Mouse (Mus musculus): Measurements from ENCODE around the gene Btnl10. TPM values are rescaled to one million over a fixed set of nuclear protein-coding genes. Genes with fewer than 3 reads are reported as not detected.

Gene Btnl10
- 0.72 and 0.80 TPM in 2 replicates for polyA plus RNA-seq (2015; fragmentation: Nextera tagmentation; extraction: Ambion mirVana)

DNA sequence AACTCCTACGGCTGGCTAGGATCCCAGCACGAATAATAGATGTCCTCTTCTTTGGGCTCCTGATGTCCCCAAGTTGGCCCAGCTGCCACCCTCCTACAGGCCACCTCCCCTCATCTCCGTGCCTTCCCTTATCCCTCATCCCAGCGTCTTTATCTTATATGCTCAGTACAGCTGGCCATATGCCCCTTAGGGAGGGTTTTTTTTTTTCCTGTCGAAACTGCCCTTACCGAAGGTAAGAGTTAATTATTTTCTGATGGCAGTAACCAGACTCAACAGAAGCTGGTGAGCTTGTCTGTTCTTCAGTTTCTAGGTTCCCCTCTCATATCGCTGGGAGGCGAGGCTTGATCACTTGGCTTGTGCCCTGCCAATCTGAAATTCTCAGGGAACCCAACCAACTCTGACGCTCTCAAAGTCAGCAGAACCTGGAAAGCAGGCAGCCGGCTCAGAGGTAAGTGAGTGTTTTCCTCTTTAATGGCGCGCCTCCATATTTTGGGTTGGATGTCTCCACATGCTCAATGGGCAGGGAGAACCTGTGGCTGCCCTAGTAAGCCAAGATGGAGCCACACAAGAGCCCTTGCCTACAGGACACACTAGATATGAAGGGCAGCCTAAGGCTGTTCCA lies at the start of gene Btnl10:
Btnl10 (plus strand) TSS at position 164 of the 622 bp plus-strand sequence.
- no peak within 1 kb of the TSS for H3K27ac ChIP-seq (ENCODE audit: low read length)
- WGBS, result 80% methylated on average over 12 of the region's 12 CpGs
- H3K9me3 ChIP-seq (replicated peaks; ENCODE audit: control insufficient read depth, low read length), result no peaks in the 10 kb centered on the region
- H3K4me3 ChIP-seq (replicated peaks; ENCODE audit: low read length), result no peak within 1 kb of the TSS
- H3K4me2 ChIP-seq (ENCODE audit: low read depth, low read length), result no peak within 1 kb of the TSS
- no peak within 1 kb of the TSS for H3K9ac ChIP-seq (ENCODE audit: low read length)
- ATAC-seq (ENCODE audit: insufficient read depth, low FRiP score), result no peak
- H3K4me1 ChIP-seq (ENCODE audit: control insufficient read depth, insufficient read depth, low read length), result no peaks in the 10 kb centered on the region; the same call in 1 of the 2 replicates
- H3K36me3 ChIP-seq (ENCODE audit: control insufficient read depth, insufficient read depth, low read length), result no peaks in the 10 kb centered on the region
- H3K27me3 ChIP-seq (ENCODE audit: control insufficient read depth, insufficient read depth, low read length), result no peaks in the 10 kb centered on the region

DNA sequence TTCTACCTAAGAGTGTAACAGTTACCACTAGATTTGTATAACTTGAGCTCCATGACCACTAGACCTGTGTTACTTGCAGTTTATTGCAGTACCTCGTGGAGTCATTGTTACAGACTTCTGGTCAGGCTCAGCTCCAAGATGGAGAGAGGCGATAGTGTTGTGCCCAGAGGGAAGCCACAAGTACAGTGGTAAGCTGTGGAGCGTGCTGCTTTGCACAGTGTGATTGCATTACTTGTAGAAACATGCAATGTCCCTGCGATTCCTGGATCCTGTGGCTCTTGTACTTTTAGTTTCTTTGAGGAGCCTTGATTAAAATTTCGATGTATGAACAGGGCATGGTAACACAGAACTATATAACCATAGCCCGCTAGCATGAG lies 49.8 kb upstream of the Btnl10 start:
- Histone ChIP-seq H3K27me3 (ENCODE audit: control insufficient read depth, insufficient read depth, low read length) (no peaks in the 10 kb centered on the region), H3K9ac (ENCODE audit: low read length) (peak overlapping the region; percentile 78), H3K27ac (ENCODE audit: low read length) (peak overlapping the region; percentile 20; the same call in 1 of the 2 replicates), H3K36me3 (ENCODE audit: control insufficient read depth, insufficient read depth, low read length) (no peaks in the 10 kb centered on the region), H3K4me3 (replicated peaks; ENCODE audit: low read length) (peak overlapping the region; percentile 67), H3K4me2 (ENCODE audit: low read depth, low read length) (peak overlapping the region; percentile 75), H3K9me3 (replicated peaks; ENCODE audit: control insufficient read depth, low read length) (no peaks in the 10 kb centered on the region), H3K4me1 (ENCODE audit: control insufficient read depth, insufficient read depth, low read length) (peaks cover 10% of the 10 kb centered on the region)
- no peak for ATAC-seq (ENCODE audit: insufficient read depth, low FRiP score)
- WGBS, result 72% methylated on average over 6 of the region's 6 CpGs

DNA sequence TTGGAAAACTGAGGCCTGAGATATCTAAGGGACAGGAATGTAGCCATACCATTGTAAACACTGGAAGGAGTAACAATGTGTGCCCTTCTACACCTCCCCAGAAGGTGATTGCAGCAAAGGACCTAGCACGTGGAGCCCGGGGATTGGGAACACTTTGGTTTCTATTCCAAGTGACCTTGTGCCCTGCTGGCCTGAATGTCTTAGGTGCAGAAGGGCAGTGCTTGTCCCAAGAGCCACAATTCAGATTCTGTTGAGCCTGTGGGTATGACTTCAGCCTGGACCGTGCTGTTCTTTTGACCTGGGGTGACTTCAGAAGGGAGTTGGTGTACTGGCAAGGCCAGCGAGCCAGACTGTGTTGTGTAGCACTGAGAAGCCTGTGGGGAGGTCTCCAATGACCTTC lies 46.7 kb upstream of the Btnl10 start:
- Histone ChIP-seq H3K36me3 (ENCODE audit: control insufficient read depth, insufficient read depth, low read length) (no peaks in the 10 kb centered on the region), H3K4me1 (ENCODE audit: control insufficient read depth, insufficient read depth, low read length) (peaks cover 10% of the 10 kb centered on the region), H3K9me3 (replicated peaks; ENCODE audit: control insufficient read depth, low read length) (no peaks in the 10 kb centered on the region), H3K4me2 (ENCODE audit: low read depth, low read length) (no peak overlapping the region), H3K9ac (ENCODE audit: low read length) (no peak overlapping the region), H3K27ac (ENCODE audit: low read length) (no peak overlapping the region), H3K4me3 (replicated peaks; ENCODE audit: low read length) (no peak overlapping the region), H3K27me3 (ENCODE audit: control insufficient read depth, insufficient read depth, low read length) (no peaks in the 10 kb centered on the region)
- 89% methylated on average over 4 of the region's 4 CpGs for WGBS
- no peak for ATAC-seq (ENCODE audit: insufficient read depth, low FRiP score)

DNA sequence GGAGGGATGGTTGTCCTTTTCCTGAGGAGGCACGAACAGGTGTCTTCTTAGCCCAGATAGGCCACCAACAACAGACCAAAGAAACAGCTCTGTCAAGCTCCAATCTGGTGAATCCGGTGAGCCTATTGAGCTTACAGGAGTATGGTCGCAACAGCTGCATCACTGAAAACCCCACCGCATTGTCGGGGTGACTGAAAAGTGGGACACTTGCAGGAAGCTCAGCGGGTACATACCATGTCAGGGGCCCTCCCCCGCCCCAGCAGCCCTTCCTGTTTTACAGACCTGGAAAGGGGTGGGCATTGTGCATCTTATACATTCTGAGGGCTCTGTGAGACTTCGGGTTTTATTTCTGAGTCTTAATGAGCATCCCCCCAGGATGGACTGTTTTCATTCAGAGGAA lies 34.0 kb upstream of the Btnl10 start:
- no peak overlapping the region for H3K4me3 ChIP-seq (replicated peaks; ENCODE audit: low read length)
- no peak for ATAC-seq (ENCODE audit: insufficient read depth, low FRiP score)
- H3K4me1 ChIP-seq (ENCODE audit: control insufficient read depth, insufficient read depth, low read length), result no peaks in the 10 kb centered on the region
- H3K9ac ChIP-seq (ENCODE audit: low read length), result no peak overlapping the region
- 0 out of 2 replicates have a peak, but pooled peaks cover 3% of the 10 kb centered on the region for H3K36me3 ChIP-seq (ENCODE audit: control insufficient read depth, insufficient read depth, low read length)
- H3K27me3 ChIP-seq (ENCODE audit: control insufficient read depth, insufficient read depth, low read length), result no peaks in the 10 kb centered on the region
- H3K27ac ChIP-seq (ENCODE audit: low read length), result no peak overlapping the region
- H3K9me3 ChIP-seq (replicated peaks; ENCODE audit: control insufficient read depth, low read length), result no peaks in the 10 kb centered on the region
- H3K4me2 ChIP-seq (ENCODE audit: low read depth, low read length), result no peak overlapping the region
- 77% methylated on average over 8 of the region's 8 CpGs for WGBS

DNA sequence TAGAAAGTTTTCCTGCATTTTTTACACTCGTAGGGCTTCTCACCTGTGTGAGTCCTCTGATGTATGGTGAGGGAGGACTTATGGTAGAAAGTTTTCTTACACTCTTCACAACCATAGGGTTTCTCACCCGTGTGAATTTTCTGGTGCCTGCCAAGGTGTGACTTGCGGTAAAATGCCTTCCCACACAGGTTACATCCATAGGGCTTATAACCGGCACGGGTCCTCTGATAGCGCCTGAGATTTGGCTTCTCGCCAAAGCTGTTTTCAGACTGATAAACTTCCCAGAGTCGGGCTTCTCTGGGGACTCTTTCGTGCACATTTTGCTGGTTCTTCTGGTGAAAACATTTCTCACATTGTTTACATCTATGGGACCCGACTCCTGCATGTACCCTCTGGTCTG lies 27.2 kb upstream of the Btnl10 start:
- peaks cover 27% of the 10 kb centered on the region for H3K36me3 ChIP-seq (ENCODE audit: control insufficient read depth, insufficient read depth, low read length)
- 89% methylated on average over 10 of the region's 10 CpGs for WGBS
- no peaks in the 10 kb centered on the region for H3K27me3 ChIP-seq (ENCODE audit: control insufficient read depth, insufficient read depth, low read length)
- no peak overlapping the region for H3K4me2 ChIP-seq (ENCODE audit: low read depth, low read length)
- ATAC-seq (ENCODE audit: insufficient read depth, low FRiP score), result no peak
- H3K4me1 ChIP-seq (ENCODE audit: control insufficient read depth, insufficient read depth, low read length), result no peaks in the 10 kb centered on the region
- H3K27ac ChIP-seq (ENCODE audit: low read length), result no peak overlapping the region
- H3K9me3 ChIP-seq (replicated peaks; ENCODE audit: control insufficient read depth, low read length), result no peaks in the 10 kb centered on the region
- no peak overlapping the region for H3K4me3 ChIP-seq (replicated peaks; ENCODE audit: low read length)
- H3K9ac ChIP-seq (ENCODE audit: low read length), result no peak overlapping the region

DNA sequence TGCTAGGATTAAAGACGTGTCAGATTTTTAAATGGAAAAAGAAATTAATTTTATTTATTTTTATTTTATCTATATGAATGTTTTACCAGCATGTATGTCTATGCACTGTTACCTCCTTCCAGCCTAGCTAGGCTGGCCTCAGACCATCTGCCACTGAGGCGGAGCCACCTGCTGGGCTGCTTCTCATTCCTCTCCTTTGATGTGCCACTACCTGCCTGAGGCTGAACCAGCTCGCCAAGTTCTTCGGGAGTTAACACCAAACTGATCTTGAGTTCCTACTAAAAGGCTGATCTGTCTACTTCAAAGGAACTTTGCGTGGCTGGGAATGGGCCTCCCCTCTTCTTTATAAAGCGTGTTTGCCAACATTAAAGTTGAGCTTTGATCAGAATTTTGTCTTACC lies 23.3 kb upstream of the Btnl10 start:
- H3K27ac ChIP-seq (ENCODE audit: low read length), result no peak overlapping the region
- H3K4me1 ChIP-seq (ENCODE audit: control insufficient read depth, insufficient read depth, low read length), result no peaks in the 10 kb centered on the region
- H3K4me2 ChIP-seq (ENCODE audit: low read depth, low read length), result no peak overlapping the region
- H3K9me3 ChIP-seq (replicated peaks; ENCODE audit: control insufficient read depth, low read length), result no peaks in the 10 kb centered on the region
- 71% methylated on average over 6 of the region's 6 CpGs for WGBS
- no peak for ATAC-seq (ENCODE audit: insufficient read depth, low FRiP score)
- no peak overlapping the region for H3K4me3 ChIP-seq (replicated peaks; ENCODE audit: low read length)
- H3K36me3 ChIP-seq (ENCODE audit: control insufficient read depth, insufficient read depth, low read length), result peaks cover 23% of the 10 kb centered on the region
- no peaks in the 10 kb centered on the region for H3K27me3 ChIP-seq (ENCODE audit: control insufficient read depth, insufficient read depth, low read length)
- H3K9ac ChIP-seq (ENCODE audit: low read length), result no peak overlapping the region

DNA sequence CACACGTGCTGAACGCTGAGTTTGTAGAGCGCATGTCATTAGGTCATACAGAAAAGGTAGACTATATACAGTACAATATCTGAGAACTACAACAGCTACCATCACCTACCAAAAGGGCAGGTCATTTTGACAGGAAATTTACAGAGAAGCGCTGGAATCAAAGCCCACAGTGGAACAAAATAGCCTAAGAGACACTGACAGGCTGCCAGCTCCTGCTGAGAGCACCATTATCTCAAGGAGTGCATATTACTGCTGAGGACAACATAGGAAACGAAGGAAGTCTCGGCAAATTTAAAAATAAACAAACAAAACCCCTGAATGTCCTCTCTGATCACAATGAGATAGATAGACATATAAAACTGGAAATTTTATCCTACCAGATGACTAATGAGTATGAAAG lies 20.2 kb upstream of the Btnl10 start:
- H3K4me3 ChIP-seq (replicated peaks; ENCODE audit: low read length), result no peak overlapping the region
- H3K4me1 ChIP-seq (ENCODE audit: control insufficient read depth, insufficient read depth, low read length), result peaks cover under 1% of the 10 kb centered on the region; the same call in 1 of the 2 replicates
- peaks cover 4% of the 10 kb centered on the region; the same call in 1 of the 2 replicates for H3K36me3 ChIP-seq (ENCODE audit: control insufficient read depth, insufficient read depth, low read length)
- no peak for ATAC-seq (ENCODE audit: insufficient read depth, low FRiP score)
- no peak overlapping the region for H3K27ac ChIP-seq (ENCODE audit: low read length)
- no peak overlapping the region for H3K4me2 ChIP-seq (ENCODE audit: low read depth, low read length)
- no peaks in the 10 kb centered on the region for H3K27me3 ChIP-seq (ENCODE audit: control insufficient read depth, insufficient read depth, low read length)
- no peak overlapping the region for H3K9ac ChIP-seq (ENCODE audit: low read length)
- WGBS, result 83% methylated on average over 6 of the region's 6 CpGs
- H3K9me3 ChIP-seq (replicated peaks; ENCODE audit: control insufficient read depth, low read length), result no peaks in the 10 kb centered on the region

DNA sequence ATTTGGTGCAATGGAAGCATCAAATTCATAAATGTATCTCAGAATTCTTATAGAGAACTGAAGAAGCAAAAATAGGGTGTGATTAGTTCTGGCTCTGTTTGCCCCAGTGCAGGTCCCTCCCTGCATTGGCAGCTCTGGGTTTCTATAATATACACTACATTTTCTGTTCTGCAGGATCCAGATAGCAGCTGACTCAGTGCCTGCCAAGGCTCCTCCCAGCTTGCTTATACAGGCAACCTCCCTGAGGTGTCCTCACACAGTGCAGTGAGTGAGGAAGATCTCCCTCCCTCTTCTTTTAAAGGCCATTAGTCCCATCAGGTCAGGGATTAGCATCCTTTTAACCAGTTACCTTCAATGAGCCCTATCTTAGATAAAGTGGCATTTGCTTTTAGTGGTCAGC lies 16.6 kb upstream of the Btnl10 start:
- Histone ChIP-seq H3K9ac (ENCODE audit: low read length) (no peak overlapping the region), H3K4me1 (ENCODE audit: control insufficient read depth, insufficient read depth, low read length) (peaks cover 7% of the 10 kb centered on the region), H3K9me3 (replicated peaks; ENCODE audit: control insufficient read depth, low read length) (no peaks in the 10 kb centered on the region), H3K36me3 (ENCODE audit: control insufficient read depth, insufficient read depth, low read length) (no peaks in the 10 kb centered on the region), H3K27me3 (ENCODE audit: control insufficient read depth, insufficient read depth, low read length) (no peaks in the 10 kb centered on the region), H3K4me2 (ENCODE audit: low read depth, low read length) (no peak overlapping the region), H3K27ac (ENCODE audit: low read length) (no peak overlapping the region), H3K4me3 (replicated peaks; ENCODE audit: low read length) (no peak overlapping the region)
- no peak for ATAC-seq (ENCODE audit: insufficient read depth, low FRiP score)

DNA sequence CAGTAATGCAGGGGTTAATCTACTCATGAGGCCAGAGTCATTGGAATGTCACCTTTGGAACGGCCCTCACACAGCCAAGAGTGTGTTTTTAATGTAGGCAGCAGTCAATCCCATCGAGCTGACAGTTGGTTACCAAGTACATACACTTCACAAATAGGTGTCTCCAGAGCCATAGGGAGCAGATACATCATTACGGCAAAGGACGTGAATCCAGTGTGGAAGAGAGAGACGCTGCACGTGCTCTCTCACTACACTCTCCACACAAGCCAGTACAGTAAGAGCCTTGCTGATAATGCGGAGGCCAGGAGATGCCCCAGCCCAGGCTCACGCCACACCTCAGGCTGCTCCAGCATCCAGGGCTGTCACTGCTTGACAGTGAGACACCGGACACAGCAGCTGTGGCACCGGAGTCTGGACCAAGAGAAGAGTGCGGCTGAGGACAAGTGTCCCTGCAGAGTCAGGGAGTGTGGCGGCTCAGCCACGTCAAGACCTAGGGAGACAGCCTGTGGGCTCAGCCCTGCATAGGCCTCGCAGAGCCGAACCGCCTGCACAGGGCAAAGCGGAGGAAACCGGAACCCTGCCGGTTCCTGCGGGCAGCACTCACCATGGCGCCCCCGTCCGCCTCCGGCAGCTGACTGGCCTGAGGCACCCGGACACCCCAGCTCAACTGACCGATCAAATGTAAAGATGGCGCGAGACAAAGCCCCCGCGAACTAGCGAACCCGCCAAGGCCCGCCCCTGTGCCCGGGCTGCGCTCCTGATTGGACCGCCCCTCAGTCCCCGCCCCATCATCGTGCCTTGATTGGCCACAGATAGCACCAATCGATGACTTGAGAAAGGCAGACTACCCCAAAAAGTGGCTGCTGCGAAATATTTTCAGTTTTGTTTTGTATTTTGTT lies 13.9 kb upstream of the Btnl10 start, which contains the start of gene Zfp39:
Zfp39 (minus strand) TSS at position 715 of the 899 bp plus-strand sequence.
- no peaks in the 10 kb centered on the region for H3K36me3 ChIP-seq (ENCODE audit: control insufficient read depth, insufficient read depth, low read length)
- H3K4me1 ChIP-seq (ENCODE audit: control insufficient read depth, insufficient read depth, low read length), result peaks cover 7% of the 10 kb centered on the region
- no peaks in the 10 kb centered on the region for H3K27me3 ChIP-seq (ENCODE audit: control insufficient read depth, insufficient read depth, low read length)
- WGBS, result under 1% methylated on average over 40 of the region's 40 CpGs
- peak within 1 kb of the TSS; percentile 67 for H3K4me3 ChIP-seq (replicated peaks; ENCODE audit: low read length)
- H3K27ac ChIP-seq (ENCODE audit: low read length), result peak within 1 kb of the TSS; percentile 90
- H3K9me3 ChIP-seq (replicated peaks; ENCODE audit: control insufficient read depth, low read length), result no peaks in the 10 kb centered on the region
- peak; percentile 97 for ATAC-seq (ENCODE audit: insufficient read depth, low FRiP score)
- H3K4me2 ChIP-seq (ENCODE audit: low read depth, low read length), result peak within 1 kb of the TSS; percentile 88
- peak within 1 kb of the TSS; percentile 85 for H3K9ac ChIP-seq (ENCODE audit: low read length)
